Mouse (Mus musculus) bone marrow macrophage, adult 2 months (primary cell): ENCODE measurements around the gene Zfp385b.

Experiments
- CTCF ChIP-seq: IDR thresholded peaks from 2 replicates; pipeline ENCODE4 v1.5.1; 2012; ENCODE audit warnings: low read depth, mild to moderate bottlenecking, low read length, moderate library complexity
- POLR2A ChIP-seq: IDR thresholded peaks from 2 replicates; pipeline ENCODE4 v1.6.1; 2012; ENCODE audit warnings: mild to moderate bottlenecking, low read depth, low read length, borderline replicate concordance

DNA sequence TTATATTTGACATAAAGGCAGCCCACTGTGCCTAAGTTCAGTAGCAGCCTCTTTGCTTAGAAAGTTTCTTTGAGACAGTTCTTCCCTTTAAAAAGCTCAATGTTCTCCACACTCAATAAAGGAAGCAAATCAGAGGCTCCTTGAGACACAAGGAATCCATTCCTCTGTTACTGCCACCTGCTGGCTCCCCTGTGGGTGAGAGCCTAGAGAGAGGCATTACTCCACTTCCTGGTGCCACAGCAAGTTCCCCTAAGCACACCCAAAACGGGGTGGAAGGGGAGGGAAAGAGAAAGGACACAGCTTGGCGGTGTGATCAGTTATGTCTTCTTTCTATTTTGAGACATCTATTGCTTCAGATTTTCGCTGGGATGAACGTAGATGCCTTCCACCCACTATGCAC, 450.3 kb downstream of the Zfp385b start:
- TF ChIP-seq CTCF (no peak), POLR2A (no peak)
